Mouse (Mus musculus) c-Kit-positive CD71-negative TER-119-negative erythroid progenitor cells, embryonic 14.5 days (primary cell): ENCODE data around the gene Gm21887.
"Not testable (repeated sequence)": the region's sequence is repeated elsewhere in the genome, so short reads cannot be mapped to it uniquely, and the experiment has no call there.

ENCODE experiments used
- DNase-seq: peaks from one replicate; pipeline ENCODE4 v3.0.0-alpha.2; 2013; ENCODE audit warnings: low read depth

Gene Gm21887

DNA sequence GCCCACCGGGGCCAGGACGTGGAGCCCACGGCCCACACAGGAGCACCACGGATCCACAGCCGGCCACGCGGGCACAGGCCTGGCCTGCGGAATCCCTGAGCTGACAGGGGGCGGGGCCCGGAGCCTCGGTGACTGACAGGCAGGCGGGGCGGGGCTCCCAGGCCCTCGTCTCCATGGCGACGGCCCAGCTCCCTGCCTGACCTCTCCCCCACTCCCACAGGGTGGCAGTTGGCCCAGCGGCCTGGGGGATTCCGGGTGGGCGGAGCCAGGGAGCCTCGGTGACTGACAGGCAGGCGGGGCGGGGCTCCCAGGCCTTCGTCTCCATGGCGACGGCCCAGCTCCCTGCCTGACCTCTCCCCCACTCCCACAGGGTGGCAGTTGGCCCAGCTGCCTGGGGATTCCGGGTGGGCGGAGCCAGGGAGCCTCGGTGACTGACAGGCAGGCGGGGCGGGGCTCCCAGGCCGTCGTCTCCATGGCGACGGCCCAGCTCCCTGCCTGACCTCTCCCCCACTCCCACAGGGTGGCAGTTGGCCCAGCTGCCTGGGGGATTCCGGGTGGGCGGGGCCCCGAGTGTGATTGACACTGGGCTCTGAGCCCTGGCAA is 11.5 kb upstream of the Gm21887 start:
- DNase-seq, result peak; percentile 100

DNA sequence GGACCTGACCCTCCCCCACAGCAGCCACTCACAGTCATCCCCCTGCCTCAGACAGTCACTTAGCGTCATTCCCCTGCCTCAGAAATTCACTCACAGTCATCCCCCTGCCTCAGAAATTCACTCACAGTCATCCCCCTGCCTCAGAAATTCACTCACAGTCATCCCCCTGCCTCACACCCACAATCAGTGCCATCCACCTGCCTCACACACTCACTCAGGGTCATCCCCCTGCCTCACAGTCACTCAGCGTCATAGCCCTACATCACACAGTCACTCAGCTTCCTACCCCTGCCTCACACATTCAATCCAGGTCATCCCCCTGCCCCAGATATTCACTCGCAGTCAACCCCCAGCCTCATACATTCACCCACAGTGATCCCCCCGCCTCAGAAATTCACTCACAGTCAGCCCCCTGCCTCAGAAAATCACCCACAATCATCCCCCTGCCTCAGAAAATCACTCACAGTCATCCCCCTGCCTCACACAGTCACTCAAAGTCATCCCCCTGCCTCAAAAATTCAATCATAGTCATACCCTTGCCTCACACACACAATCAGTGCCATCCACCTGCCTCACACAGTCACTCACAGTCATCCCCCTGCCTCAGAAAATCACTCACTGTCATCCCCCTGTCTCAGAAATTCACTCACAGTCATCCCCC is 10.8 kb upstream of the Gm21887 start:
- not testable (repeated sequence) for DNase-seq

DNA sequence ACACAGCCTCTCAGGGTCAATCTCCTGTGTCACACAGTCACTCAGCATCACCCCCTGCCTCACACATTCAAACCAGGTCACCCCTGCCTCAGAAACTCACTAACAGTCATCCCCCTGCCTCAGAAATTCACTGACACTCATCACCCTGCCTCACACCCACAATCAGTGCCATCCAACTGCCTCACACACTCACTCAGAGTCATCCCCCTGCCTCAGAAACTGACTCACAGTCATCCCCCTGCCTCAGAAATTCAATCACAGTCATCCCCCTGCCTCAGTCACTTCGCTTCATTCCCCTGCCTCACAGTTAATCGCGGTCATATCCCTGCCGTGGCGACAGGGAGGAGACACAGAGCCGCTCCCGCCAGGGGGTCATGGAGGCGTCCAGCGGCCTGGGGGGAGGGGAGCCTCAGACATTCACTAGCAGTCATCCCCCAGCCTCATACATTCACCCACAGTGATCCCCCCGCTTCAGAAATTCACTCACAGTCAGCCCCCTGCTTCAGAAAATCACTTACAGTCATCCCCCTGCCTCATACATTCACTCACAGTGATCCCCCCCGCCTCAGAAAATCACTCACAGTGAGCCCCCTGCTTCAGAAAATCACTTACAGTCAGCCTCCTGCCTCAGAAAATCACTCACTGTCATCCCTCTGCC is 10.1 kb upstream of the Gm21887 start:
- not testable (repeated sequence) for DNase-seq

DNA sequence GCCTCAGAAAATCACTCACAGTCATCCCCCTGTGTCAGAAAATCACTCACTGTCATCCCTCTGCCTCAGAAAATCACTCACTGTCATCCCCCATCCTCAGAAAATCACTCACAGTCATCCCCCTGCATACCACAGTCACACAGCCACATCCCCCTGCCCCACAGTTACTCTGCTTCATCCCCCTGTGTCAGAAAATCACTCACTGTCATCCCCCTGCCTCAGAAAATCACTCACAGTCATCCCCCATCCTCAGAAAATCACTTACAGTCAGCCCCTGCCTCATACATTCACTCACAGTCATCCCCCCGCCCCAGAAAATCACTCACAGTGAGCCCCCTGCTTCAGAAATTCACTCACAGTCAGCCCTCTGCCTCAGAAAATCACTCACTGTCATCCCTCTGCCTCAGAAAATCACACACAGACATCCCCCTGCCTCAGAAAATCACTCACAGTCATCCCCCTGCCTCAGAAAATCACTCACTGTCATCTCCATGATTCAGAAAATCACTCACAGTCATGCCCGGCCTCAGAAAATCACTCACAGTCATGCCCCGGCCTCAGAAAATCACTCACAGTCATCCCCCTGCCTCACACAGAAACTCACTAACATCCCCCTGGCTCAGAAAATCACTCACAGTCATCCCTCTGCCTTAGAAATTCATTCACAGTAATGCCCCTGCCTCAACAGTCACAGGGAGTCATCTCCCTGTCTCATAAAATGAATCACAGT is 9.4 kb upstream of the Gm21887 start:
- not testable (repeated sequence) for DNase-seq

DNA sequence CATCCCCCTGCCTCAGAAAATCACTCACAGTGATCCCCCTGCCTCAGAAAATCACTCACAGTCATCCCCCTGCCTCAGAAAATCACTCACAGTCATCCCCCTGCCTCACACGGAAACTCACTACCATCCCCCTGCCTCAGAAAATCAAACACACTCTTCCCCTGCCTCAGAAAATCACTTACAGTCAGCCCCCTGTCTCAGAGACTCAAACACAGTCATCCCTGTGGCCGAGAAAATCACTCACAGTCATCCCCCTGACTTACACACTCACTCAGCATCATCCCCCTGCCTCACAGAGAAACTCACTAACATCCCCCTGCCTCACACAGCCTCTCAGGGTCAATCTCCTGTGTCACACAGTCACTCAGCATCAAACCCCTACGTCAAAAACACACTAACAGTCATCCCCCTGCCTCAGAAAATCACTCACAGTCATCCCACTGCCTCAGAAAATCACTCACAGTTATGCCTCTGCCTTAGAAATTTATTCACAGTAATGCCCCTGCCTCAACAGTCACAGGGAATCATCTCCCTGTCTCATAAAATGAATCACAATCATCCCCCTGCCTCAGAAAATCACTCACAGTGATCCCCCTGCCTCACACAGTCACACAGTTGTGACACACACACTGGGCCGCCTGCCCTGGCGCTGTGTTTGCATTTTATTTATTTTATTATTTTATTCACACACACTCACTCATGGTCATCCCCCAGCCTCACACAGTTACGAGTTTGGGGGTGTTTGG is 8.6 kb upstream of the Gm21887 start:
- DNase-seq, result not testable (repeated sequence)

DNA sequence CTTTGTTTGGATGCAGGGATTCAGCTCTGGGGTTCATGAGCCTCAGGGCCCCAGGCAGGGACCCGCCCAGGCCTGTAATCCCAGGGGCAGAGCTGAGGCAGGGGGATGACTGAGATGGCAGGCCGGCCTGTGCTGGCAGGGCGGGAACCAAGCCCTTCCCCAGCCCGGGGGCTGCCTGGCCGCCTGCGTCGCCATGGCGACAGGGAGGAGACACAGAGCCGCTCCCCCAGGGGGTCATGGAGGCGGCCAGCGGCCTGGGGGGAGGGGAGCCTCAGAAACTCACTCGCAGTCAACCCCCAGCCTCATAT is 8.1 kb upstream of the Gm21887 start:
- DNase-seq, result not testable (repeated sequence)

DNA sequence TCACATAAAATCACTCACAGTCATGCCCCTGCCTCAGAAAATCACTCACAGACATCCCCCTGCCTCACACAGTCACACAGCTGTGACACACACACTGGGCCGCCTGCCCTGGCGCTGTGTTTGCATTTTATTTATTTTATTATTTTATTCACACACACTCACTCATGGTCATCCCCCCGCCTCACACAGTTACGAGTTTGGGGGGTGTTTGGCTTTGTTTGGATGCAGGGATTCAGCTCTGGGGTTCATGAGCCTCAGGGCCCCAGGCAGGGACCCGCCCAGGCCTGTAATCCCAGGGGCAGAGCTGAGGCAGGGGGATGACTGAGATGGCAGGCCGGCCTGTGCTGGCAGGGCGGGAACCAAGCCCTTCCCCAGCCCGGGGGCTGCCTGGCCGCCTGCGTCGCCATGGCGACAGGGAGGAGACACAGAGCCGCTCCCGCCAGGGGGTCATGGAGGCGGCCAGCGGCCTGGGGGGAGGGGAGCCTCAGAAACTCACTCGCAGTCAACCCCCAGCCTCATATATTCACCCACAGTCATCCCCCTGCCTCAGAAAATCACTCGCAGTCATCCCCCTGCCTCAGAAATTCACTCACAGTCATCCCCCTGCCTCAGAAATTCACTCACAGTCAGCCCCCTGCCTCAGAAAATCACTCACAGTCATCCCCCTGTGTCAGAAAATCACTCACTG is 6.8 kb upstream of the Gm21887 start:
- DNase-seq, result not testable (repeated sequence)

DNA sequence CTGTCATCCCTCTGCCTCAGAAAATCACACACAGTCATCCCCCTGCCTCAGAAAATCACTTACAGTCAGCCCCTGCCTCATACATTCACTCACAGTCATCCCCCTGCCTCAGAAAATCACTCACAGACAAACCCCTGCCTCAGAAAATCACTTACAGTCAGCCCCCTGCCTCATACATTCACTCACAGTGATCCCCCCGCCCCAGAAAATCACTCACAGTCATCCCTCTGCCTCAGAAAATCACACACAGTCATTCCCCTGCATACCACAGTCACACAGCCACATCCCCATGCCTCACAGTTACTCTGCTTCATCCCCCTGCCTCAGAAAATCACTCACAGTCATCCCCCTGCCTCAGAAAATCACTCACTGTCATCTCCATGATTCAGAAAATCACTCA is 5.9 kb upstream of the Gm21887 start:
- DNase-seq, result not testable (repeated sequence)

DNA sequence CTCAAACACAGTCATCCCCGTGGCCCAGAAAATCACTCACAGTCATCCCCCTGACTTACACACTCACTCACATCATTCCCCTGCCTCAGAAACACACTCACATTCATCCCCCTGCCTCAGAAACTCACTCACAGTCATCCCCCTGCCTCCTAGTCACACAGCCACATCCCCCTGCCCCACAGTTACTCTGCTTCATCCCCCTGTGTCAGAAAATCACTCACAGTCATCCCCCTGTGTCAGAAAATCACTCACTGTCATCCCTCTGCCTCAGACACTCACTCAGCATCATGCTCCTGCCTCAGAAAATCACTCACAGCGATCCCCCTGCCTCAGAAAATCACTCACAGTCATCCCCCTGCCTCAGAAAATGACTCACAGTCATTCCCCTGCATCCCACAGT is 5.2 kb upstream of the Gm21887 start:
- DNase-seq, result not testable (repeated sequence)

DNA sequence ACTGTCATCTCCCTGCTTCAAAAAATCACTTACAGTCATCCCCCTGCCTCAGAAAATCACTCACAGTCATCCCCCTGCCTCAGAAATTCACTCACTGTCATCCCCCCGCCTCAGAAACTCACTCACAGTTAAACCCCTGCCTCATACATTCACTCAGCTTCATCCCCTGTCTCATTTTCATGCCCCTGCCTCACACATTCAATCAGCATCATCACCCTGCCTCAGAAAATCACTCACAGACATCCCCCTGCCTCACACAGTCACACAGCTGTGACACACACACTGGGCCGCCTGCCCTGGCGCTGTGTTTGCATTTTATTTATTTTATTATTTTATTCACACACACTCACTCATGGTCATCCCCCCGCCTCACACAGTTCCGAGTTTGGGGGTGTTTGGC is 4.7 kb upstream of the Gm21887 start:
- DNase-seq, result not testable (repeated sequence)

DNA sequence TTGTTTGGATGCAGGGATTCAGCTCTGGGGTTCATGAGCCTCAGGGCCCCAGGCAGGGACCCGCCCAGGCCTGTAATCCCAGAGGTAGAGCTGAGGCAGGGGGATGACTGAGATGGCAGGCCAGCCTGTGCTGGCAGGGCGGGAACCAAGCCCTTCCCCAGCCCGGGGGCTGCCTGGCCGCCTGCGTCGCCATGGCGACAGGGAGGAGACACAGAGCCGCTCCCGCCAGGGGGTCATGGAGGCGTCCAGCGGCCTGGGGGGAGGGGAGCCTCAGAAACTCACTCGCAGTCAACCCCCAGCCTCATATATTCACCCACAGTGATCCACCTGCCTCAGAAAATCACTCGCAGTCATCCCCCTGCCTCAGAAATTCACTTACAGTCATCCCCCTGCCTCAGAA is 4.3 kb upstream of the Gm21887 start:
- not testable (repeated sequence) for DNase-seq

DNA sequence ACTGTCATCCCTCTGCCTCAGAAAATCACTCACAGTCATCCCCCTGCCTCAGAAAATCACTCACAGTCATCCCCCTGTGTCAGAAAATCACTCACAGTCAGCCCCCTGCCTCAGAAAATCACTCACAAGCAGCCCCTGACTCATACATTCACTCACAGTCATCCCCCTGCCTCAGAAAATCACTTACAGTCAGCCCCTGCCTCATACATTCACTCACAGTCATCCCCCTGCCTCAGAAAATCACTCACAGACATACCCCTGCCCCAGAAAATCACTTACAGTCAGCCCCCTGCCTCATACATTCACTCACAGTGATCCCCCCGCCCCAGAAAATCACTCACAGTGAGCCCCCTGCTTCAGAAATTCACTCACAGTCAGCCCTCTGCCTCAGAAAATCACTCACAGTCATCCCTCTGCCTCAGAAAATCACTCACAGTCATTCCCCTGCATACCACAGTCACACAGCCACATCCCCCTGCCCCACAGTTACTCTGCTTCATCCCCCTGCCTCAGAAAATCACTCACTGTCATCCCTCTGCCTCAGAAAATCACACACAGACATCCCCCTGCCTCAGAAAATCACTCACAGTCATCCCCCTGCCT is 3.7 kb upstream of the Gm21887 start:
- DNase-seq, result not testable (repeated sequence)

DNA sequence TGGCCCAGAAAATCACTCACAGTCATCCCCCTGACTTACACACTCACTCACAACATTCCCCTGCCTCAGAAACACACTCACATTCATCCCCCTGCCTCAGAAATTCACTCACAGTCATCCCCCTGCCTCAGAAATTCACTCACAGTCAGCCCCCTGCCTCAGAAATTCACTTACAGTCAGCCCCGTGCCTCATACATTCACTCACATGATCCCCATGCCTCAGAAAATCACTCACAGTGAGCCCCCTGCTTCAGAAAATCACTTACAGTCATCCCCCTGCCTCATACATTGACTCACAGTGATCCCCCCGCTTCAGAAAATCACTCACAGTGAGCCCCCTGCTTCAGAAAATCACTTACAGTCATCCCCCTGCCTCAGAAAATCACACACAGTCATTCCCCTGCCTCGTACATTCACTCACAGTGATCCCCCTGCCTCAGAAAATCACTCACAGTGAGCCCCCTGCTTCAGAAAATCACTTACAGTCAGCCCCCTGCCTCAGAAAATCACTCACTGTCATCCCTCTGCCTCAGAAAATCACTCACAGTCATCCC is 2.7 kb upstream of the Gm21887 start:
- not testable (repeated sequence) for DNase-seq

DNA sequence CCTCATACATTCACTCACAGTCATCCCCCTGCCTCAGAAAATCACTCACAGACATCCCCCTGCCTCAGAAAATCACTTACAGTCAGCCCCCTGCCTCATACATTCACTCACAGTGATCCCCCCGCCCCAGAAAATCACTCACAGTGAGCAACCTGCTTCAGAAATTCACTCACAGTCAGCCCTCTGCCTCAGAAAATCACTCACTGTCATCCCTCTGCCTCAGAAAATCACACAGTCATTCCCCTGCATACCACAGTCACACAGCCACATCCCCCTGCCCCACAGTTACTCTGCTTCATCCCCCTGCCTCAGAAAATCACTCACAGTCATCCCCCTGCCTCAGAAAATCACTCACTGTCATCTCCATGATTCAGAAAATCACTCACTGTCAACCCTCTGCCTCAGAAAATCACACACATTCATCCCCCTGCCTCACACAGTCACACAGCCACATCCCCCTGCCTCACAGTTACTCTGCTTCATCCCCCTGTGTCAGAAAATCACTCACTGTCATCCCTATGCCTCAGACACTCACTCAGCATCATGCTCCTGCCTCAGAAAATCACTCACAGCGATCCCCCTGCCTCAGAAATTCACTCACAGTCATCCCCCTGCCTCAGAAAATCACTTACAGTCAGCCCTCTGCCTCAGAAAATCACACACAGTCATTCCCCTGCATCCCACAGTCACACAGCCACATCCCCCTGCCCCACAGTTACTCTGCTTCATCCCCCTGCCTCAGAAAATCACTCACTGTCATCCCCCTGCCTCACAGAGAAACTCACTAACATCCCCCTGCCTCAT is 1.9 kb upstream of the Gm21887 start:
- DNase-seq, result not testable (repeated sequence)

DNA sequence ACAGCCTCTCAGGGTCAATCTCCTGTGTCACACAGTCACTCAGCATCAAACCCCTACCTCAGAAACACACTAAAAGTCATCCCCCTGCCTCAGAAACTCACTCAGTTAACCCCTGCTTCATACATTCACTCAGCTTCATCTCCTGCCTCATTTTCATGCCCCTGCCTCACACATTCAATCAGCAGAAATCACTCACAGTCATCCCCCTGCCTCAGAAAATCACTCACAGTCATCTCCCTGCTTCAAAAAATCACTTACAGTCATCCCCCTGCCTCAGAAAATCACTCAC is 1.3 kb upstream of the Gm21887 start:
- DNase-seq, result not testable (repeated sequence)

DNA sequence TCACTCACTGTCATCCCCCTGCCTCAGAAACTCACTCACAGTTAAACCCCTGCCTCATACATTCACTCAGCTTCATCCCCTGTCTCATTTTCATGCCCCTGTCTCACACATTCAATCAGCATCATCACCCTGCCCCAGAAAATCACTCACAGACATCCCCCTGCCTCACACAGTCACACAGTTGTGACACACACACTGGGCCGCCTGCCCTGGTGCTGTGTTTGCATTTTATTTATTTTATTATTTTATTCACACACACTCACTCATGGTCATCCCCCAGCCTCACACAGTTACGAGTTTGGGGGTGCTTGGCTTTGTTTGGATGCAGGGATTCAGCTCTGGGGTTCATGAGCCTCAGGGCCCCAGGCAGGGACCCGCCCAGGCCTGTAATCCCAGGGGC is 875 bp upstream of the Gm21887 start:
- DNase-seq, result not testable (repeated sequence)

DNA sequence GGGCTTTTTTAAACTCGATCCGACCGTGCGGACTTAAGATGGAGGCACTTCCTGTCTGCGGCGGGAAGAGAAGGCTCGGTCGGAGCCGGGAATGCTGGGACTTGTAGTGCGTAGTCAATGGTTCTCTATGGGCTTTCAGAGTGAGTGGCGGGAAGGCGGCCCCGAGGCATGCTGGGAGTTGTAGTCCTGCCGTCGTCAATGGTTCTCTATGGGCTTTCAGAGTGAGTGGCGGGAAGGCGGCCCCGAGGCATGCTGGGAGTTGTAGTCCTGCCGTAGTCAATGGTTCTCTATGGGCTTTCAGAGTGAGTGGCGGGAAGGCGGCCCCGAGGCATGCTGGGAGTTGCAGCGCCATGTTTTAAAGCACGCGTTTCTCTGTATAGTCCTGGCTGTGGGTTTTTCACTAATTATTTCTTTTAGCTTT is 352 bp downstream of the Gm21887 start:
- peak; percentile 100 for DNase-seq

DNA sequence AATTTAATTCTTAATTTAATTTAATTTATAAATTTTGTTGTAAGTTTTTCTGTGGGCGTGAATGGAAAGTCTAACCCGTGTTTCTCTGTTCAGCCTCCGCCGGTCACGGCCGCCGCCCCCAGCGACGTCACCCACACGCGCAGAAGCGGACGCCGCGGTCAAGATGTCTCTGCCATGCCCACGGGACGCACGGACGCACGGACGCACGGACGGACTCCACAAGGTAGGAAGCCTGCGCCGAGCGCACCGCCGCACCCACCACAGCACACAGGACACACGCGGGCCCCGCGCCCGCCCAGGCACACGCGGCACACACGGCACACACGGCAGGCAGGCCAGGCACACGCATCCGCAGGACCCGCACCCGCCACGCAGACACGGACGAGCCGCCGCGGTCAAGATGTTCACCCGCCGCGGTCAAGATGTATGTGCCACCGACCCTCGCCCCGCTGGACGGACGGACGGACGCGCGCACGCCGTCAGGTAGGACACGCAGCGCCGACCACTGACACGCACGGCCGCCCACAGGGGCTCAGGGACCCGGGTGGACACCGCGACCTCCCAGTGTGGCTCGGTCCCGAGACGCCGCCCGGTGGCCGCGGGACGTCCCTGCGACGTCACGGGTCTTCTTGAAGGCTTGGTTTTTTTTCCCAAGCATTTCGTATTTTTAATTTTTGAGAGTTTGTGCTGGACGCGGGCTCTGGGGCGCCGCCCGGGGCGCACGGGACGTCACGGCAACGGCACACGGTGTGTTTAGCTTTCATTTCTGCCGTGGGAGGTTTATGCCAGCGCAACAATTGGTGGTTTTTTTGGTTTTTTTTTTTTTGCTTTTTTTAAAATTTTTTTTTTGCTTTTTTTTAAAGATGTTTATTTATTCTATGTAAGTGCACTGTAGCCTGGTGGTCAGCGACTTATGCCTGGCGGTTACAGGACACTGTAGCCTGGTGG is 1.4 kb downstream of the Gm21887 start:
- DNase-seq, result not testable (repeated sequence)

DNA sequence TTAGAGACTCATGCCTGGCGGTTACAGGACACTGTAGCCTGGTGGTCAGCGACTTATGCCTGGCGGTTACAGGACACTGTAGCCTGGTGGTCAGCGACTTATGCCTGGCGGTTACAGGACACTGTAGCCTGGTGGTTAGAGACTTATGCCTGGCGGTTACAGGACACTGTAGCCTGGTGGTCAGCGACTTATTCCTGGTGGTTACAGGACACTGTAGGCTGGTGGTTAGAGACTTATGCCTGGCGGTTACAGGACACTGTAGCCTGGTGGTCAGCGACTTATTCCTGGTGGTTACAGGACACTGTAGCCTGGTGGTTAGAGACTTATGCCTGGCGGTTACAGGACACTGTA is 2.0 kb downstream of the Gm21887 start:
- not testable (repeated sequence) for DNase-seq
